Mouse (Mus musculus) cortical plate, adult 2 months (tissue): ENCODE measurements at regions not wholly inside any gene's neighbourhood (a gene's known extent, or its start where the extent isn't known, plus 50 kb on each side); places are given as distances from the start of the nearest gene placed in this dataset.
A peak's percentile ranks its signal among the peaks of the same experiment; 100 is the strongest.

Experiments used
- CTCF ChIP-seq: fragments of 200-500 bp; IDR thresholded peaks from 2 replicates; pipeline ENCODE4 v1.5.1; 2011; ENCODE audit warnings: mild to moderate bottlenecking, control low read depth, low read length; ENCODE audit not compliant: insufficient read depth; ENCODE audit errors: extremely low read depth
- POLR2A ChIP-seq: fragments of 200-500 bp; IDR thresholded peaks from 2 replicates; pipeline ENCODE4 v1.6.1; 2011; ENCODE audit warnings: mild to moderate bottlenecking, low read length, control low read depth; ENCODE audit not compliant: insufficient read depth; ENCODE audit errors: extremely low read depth

DNA sequence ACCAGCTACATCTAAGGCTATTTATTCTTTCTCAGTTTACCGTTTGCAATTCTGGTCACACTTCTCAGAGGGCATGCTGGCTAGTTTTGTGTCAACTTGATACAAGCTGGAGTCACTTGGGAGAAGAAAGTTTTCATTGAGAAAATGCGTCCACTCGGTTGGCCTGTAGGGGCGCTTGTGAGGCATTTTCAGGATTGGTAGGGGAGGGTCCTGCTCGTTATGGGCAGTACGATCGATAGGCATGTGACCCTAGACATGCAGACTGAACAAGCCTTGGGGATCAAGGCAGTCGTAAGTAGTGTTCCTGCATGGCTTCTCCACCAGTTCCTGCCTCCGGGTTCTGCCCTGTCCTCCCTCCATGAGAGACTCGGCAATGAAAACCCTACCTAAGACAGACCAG is 127.2 kb downstream of the Map3k7 start:
- TF ChIP-seq CTCF (0 out of 2 replicates have a peak, but pooled peaks have one; percentile 2), POLR2A (no peak)
